Mouse (Mus musculus) embryonic stem cell, embryonic (primary cell): ENCODE data around the gene Kbtbd7.

ENCODE experiments used
- CTCF ChIA-PET, 4 experiments: fragments of 300-600 bp in 2 of 4; fragments of 350-600 bp in 2 of 4; sonication (Branson Sonifier 250); formaldehyde crosslinking; loops; one replicate each; lab custom pipeline; 2022; ENCODE audit warnings: inconsistent platforms in 2 of 4; lab: Charles Lee
- POLR2A ChIA-PET, 4 experiments: fragments of 300-600 bp in 2 of 4; fragments of 350-600 bp in 2 of 4; sonication (Branson Sonifier 250); formaldehyde crosslinking; loops; one replicate each; lab custom pipeline; 2022; ENCODE audit warnings: antibody characterized with exemption in 4 of 4, inconsistent platforms in 1 of 4; lab: Charles Lee

Gene Kbtbd7

GRCm38 (mm10) chr14:79425979-79426729 is at the start of gene Kbtbd7:
Gene Kbtbd7, plus strand, starts transcription at chr14:79426511.
- ChIA-PET CTCF (interaction anchor here in 2 of 4 experiments (0.6 to 0.8 kb wide), 4 partner anchors 10 to 879 kb away, joined by 3 to 6 read pairs (median 4); partner anchors contain the start of gene Mtrf1 (in 1 of the 2)), POLR2A (interaction anchor here (0.5 to 3.5 kb wide), 45 partner anchors 9 to 345 kb away, joined by 3 to 20 read pairs (median 4); partner anchors contain the start of genes Kbtbd6 (in 4 of the 4), Mtrf1 (in 2 of the 4), Sugt1 (in 2 of the 4) and Wbp4 (in 2 of the 4))

DNA sequence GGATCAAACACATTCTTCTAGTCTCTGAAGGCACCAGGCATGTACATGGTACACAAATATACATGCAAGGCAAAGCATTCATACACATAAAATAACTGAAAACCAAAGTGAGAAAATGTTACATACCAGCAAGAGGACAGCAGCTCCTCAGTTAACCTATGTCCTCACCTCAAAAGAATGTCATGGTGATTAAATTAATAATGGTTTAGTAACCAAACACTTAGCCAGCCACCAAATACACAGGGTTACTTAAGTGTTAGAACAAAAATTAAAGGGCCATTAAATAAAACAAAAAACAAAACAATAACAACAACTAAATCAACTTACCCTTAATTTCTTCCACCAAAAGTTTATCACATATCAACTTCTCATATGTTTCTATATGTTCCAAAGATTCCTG is 49.3 kb upstream of the Kbtbd7 start:
- ChIA-PET POLR2A (interaction anchor here in 1 of 4 experiments (1.0 to 3.3 kb wide), 4 partner anchors 10 to 211 kb away, joined by 3 to 14 read pairs (median 7); partner anchors contain the start of gene Sugt1), CTCF (no interaction called here)

DNA sequence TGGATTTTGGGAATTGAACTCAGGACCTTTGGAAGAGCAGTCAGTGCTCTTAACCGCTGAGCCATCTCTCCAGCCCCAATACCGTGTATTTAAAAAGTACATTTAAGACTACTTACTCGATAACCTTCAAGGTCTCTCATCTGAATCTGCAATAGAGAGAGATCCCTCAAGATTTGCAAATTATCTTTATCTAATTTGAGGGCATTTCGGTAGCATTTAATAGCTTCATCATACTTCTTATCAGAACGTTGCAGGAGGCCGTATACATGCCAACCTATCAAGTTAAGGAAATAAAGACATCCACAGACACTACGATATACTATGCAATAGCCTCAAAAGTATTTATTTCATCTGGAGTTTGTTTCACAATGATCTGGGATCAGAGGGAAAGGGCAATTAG is 43.2 kb upstream of the Kbtbd7 start:
- ChIA-PET CTCF (no interaction called here), POLR2A (interaction anchor here in 1 of 4 experiments (1.1 to 1.5 kb wide), 4 partner anchors 13 to 82 kb away, joined by 3 to 5 read pairs (median 3); partner anchors contain the start of gene Rgcc)

- CTCF ChIA-PET = no interaction called here
- POLR2A ChIA-PET = interaction anchor here in 2 of 4 experiments (0.7 to 4.0 kb wide), 9 partner anchors 8 to 247 kb away, joined by 3 to 39 read pairs (median 5); partner anchors contain the start of genes Elf1 (in 1 of the 2) and Wbp4 (in 1 of the 2)
Measured at GRCm38 (mm10) chr14:79388304-79388703, 38.0 kb upstream of the Kbtbd7 start.

DNA sequence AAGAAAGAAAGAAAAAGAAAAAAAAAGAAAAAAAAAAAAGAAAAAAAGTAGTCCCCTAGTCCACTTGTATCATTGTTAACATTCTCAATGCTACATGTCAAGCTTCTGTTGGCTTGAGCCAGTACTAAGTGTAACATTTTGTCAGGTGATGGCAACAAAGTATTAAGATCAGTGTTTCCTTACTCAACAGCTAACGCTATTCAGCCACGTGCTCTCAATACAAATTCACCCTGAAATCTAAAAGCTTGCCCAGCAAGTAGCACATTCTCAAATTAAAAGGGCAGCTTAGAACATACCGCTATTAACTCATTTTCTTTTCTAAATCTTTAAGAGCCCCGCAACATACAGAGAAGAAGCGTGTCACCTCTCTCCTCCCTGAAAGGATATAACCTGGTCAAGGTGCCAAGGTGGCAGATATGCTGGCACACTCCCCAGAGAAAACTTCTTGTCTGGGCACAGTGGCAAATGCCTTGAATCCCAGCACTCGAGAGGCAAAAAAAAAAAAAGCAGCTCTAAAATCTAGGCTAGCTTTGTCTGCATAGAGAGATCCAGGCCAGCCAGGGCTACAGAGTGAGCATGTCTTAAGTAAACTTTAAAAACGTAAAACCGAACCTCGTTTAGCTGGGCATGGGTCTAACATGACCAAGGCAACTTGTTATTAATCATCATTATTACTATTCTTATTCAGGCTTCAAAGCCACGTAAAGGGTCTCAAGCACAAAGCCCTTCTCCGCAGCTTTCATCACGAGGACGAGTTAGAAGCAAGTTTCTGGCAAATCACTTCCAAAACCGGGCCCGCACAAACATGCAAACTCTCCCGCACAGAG is 36.7 kb upstream of the Kbtbd7 start:
- ChIA-PET POLR2A (interaction anchor here (0.6 to 4.0 kb wide), 67 partner anchors 8 to 720 kb away, joined by 3 to 39 read pairs (median 4); partner anchors contain the start of genes Sugt1 (in 3 of the 4), Elf1 (in 2 of the 4), Wbp4 (in 2 of the 4) and Dgkh (in 1 of the 4)), CTCF (interaction anchor here in 3 of 4 experiments (0.5 to 1.6 kb wide), 6 partner anchors 21 to 869 kb away, joined by 3 to 7 read pairs (median 4); partner anchors contain the start of gene Sugt1 (in 1 of the 3))

DNA sequence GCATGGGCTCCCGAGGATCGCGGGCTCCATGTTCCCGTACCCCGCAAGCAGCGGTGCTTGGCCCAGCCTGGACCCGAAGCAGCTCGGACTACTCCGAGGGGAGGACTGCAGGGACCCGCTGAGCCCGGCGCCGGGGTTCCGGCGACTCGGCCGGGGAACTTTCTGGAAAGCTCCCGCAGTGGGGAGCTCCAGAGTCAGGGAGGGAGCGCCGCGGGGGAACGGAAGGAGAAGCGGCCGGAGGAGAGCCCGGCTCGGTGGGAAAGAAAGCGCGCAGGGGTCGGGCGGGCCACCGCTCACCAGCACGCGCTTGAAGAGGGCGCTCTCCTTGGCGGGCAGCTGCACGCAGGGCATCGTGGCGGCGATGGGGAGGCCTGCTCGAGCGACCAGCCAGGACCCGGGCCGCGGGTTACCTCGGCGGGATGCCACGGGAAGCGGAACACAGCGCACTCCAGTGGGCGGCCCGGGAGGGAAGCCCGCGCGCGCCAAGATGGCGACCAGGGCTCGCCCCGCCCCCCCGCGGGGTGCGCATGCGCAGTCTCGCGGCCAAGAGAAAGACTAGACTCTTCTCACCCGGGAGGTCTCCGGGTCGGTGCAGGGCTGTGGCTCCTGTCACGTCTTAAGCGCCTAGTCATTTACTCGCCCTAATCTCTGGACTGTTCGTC is 35.9 kb upstream of the Kbtbd7 start, which contains the start of gene Naa16:
TSS of gene Naa16 (minus strand) at position 514 of the 662 bp plus-strand sequence.
- ChIA-PET CTCF (interaction anchor here in 2 of 4 experiments (0.5 to 1.6 kb wide), 6 partner anchors 21 to 225 kb away, joined by 3 to 7 read pairs (median 4); partner anchors contain the start of gene Sugt1 (in 1 of the 2)), POLR2A (interaction anchor here in 3 of 4 experiments (0.6 to 4.0 kb wide), 60 partner anchors 8 to 721 kb away, joined by 3 to 39 read pairs (median 4); partner anchors contain the start of genes Sugt1 (in 3 of the 3), Elf1 (in 2 of the 3), Kbtbd6 (in 2 of the 3) and Wbp4 (in 2 of the 3))

GRCm38 (mm10) chr14:79393289-79393688 is 33.0 kb upstream of the Kbtbd7 start:
- ChIA-PET POLR2A (interaction anchor here in 1 of 4 experiments (1.1 to 1.4 kb wide), 3 partner anchors 64 to 93 kb away, joined by 3 read pairs; no protein-coding TSS in a partner anchor), CTCF (no interaction called here)

- ChIA-PET CTCF (no interaction called here), POLR2A (interaction anchor here in 1 of 4 experiments (0.9 to 1.4 kb wide), 3 partner anchors 32 to 230 kb away, joined by 3 read pairs; partner anchors contain the start of gene Kbtbd7)
Measured at GRCm38 (mm10) chr14:79394564-79394963, 31.7 kb upstream of the Kbtbd7 start.

DNA sequence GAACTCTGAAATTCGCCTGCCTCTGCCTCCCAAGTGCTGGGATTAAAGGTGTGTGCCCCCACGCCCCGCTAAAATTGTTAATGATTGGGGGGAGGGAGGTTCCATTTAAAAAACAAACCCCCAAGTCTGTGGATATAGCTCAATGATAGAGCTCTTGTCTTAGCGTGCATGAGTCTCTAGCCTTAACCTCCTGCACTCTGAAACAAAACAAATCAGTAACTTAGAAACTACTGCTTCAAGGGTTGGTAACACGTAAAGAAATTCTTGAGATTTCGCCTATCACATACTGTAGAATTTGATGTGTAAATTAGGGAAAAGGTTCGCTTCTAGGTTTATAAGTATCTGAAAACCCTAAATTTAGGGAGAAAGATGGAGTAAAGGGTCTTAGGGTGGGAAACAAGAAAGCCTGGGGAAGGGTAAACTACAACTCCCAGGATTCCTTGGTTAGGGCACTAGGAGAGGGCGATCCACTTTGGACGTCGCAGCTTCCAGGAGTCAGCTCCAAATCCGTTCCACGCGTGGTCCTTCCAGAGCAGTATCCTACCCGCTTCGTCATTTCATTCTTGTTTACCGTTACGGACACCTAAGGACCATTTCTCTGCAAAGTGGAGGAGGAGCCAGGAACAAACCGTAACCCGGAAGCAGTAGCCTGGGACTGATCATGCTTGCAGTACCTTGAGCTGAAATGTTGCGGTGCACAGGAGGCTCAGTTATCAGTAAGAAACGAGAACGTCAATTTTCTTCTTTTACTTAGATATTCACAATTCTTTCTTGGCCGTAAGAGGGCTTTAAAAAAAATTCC is 28.8 kb upstream of the Kbtbd7 start, which contains the start of gene Mtrf1:
TSS of gene Mtrf1 (plus strand) at position 452 of the 802 bp plus-strand sequence.
- POLR2A ChIA-PET = interaction anchor here (0.6 to 2.5 kb wide), 25 partner anchors 7 to 374 kb away, joined by 3 to 22 read pairs (median 4); partner anchors contain the start of genes Kbtbd7 (in 3 of the 4), Elf1 (in 1 of the 4), Naa16 (in 1 of the 4) and Pcdh8 (in 1 of the 4)
- CTCF ChIA-PET = interaction anchor here in 2 of 4 experiments (0.5 to 1.0 kb wide), 2 partner anchors 29 to 92 kb away, joined by 3 to 4 read pairs; partner anchors contain the start of gene Kbtbd7 (in 1 of the 2)

DNA sequence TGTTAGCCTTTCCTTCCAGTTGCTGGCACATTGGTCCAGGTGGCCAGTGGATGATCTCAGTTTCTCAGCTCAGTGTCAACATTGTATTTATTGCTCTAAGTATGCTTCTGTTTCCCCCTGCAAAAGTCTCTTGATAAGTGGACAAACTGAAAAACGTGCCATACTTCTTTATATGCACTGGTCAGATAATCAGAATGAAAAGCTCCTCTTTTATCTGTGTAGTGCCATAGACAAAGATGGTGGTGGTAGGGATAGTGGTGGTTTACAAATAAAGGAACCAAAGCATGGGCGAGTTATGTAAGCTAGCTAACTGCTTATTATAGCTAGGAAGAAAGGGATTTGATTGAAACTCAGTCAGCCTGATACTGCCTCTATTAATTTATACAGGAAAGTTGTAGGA is 18.7 kb upstream of the Kbtbd7 start:
- CTCF ChIA-PET = no interaction called here
- POLR2A ChIA-PET = interaction anchor here in 2 of 4 experiments (0.9 to 1.6 kb wide), 3 partner anchors 10 to 56 kb away, joined by 3 to 4 read pairs (median 3); partner anchors contain the start of genes Kbtbd7 (in 1 of the 2) and Mtrf1 (in 1 of the 2)

GRCm38 (mm10) chr14:79409278-79409830 is 17.0 kb upstream of the Kbtbd7 start:
- POLR2A ChIA-PET = interaction anchor here in 2 of 4 experiments (1.0 to 4.0 kb wide), 3 partner anchors 11 to 19 kb away, joined by 3 to 22 read pairs (median 4); partner anchors contain the start of genes Mtrf1 (in 1 of the 2) and Naa16 (in 1 of the 2)
- CTCF ChIA-PET = no interaction called here

- POLR2A ChIA-PET = interaction anchor here in 2 of 4 experiments (0.6 to 4.0 kb wide), 8 partner anchors 10 to 70 kb away, joined by 3 to 22 read pairs (median 4); partner anchors contain the start of genes Kbtbd7 (in 2 of the 2), Mtrf1 (in 1 of the 2) and Naa16 (in 1 of the 2)
- CTCF ChIA-PET = interaction anchor here in 1 of 4 experiments (1.2 kb wide), 1 partner anchor 21 kb away, joined by 7 read pairs; no protein-coding TSS in a partner anchor
Measured at GRCm38 (mm10) chr14:79410662-79411061, 15.6 kb upstream of the Kbtbd7 start.

GRCm38 (mm10) chr14:79413121-79413520 is 13.2 kb upstream of the Kbtbd7 start:
- ChIA-PET CTCF (interaction anchor here in 1 of 4 experiments (1.0 kb wide), 1 partner anchor 55 kb away, joined by 3 read pairs; no protein-coding TSS in a partner anchor), POLR2A (interaction anchor here in 2 of 4 experiments (1.0 to 4.0 kb wide), 6 partner anchors 11 to 174 kb away, joined by 3 to 22 read pairs (median 6); partner anchors contain the start of genes Kbtbd7 (in 1 of the 2), Mtrf1 (in 1 of the 2), Naa16 (in 1 of the 2) and Sugt1 (in 1 of the 2))

DNA sequence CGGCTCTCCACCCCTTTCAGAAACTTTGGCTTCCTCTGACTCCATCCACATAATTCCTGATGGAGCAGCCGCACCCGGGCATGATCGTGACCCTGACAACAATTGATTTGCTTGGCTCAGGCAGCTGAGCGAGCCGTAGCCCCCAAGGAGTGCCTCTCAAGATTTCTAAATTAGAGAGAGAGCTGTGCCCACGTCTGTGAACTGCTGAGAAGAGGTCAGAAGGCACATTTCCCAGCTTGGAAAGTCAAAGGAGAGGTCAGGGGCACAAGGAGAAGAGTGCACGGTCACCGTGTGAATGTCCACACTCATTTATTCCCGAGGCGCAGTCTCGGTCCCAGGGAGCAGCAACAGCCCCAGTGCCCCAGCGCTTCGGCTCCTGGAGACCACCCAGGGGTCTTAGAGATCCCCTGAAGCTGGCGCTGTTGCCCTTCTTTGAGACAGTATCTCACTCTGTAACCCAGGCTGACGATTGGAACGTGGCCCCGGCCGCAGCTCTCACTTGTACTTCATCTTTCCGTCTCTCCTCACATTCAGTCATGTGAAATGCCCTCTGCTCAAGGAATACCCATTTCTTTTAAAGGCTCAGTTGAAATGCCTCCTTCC is 6.1 kb upstream of the Kbtbd7 start:
- POLR2A ChIA-PET = interaction anchor here in 1 of 4 experiments (0.6 to 2.2 kb wide), 6 partner anchors 10 to 90 kb away, joined by 3 to 11 read pairs (median 4); partner anchors contain the start of gene Naa16
- CTCF ChIA-PET = no interaction called here
